Mouse (Mus musculus) myocyte (in vitro differentiated cells): Measurements from ENCODE around the gene Nedd9.

Source experiments
- POLR2A ChIP-seq: IDR thresholded peaks from one replicate; pipeline ENCODE4 v1.6.1; 2011; ENCODE audit warnings: low read depth, mild to moderate bottlenecking, control low read depth, moderate library complexity; ENCODE audit not compliant: insufficient read length
- POLR2AphosphoS2 ChIP-seq: IDR thresholded peaks from one replicate; pipeline ENCODE4 v1.6.1; 2011; ENCODE audit warnings: low read depth, control low read depth; ENCODE audit not compliant: insufficient read length

- TF ChIP-seq POLR2A, result no peak
- no peak for TF ChIP-seq POLR2AphosphoS2
Measured at GRCm38 (mm10) chr13:41343163-41343886, 143.8 kb downstream of the Nedd9 start.
